Mouse (Mus musculus) neural tube, embryonic 11.5 days (tissue): Measurements from ENCODE around the gene Zfp277. TPM values are rescaled to one million over a fixed set of nuclear protein-coding genes. Genes with fewer than 3 reads are reported as not detected.

Source experiments
- ATAC-seq: fragments of 200-750 bp; cut with Nextera tagmentation; 2 replicates; pipeline ENCODE4 v1.8.0; 2017; ENCODE audit warnings: moderate number of reproducible peaks, mild to moderate bottlenecking, moderate TSS enrichment, moderate library complexity; ENCODE audit not compliant: insufficient read depth, low FRiP score, low TSS enrichment
- DNase-seq: peaks from one replicate; pipeline ENCODE4 v3.0.0-alpha.2; 2015; ENCODE audit warnings: low spot score
- H3K27ac ChIP-seq: fragments of 300-500 bp; sonication (generic); 2 replicates; pipeline ENCODE4 v1.5.1; 2014; ENCODE audit warnings: low read depth, mild to moderate bottlenecking, low read length
- H3K27me3 ChIP-seq: fragments of 300-500 bp; sonication (generic); 2 replicates; pipeline ENCODE4 v1.6.1; 2014; ENCODE audit warnings: mild to moderate bottlenecking, low read length, mixed read lengths; ENCODE audit not compliant: control insufficient read depth, insufficient read depth
- H3K36me3 ChIP-seq: fragments of 300-500 bp; sonication (generic); 2 replicates; pipeline ENCODE4 v1.6.1; 2014; ENCODE audit warnings: mild to moderate bottlenecking, low read length, moderate library complexity, mixed read lengths; ENCODE audit not compliant: control insufficient read depth, insufficient read depth
- H3K4me1 ChIP-seq: fragments of 300-500 bp; sonication (generic); 2 replicates; pipeline ENCODE4 v1.6.1; 2014; ENCODE audit warnings: low read length, mixed read lengths; ENCODE audit not compliant: control insufficient read depth, insufficient read depth
- H3K4me2 ChIP-seq: fragments of 300-500 bp; sonication (generic); 2 replicates; pipeline ENCODE4 v1.6.1; 2014; ENCODE audit warnings: low read depth, mild to moderate bottlenecking, moderate library complexity
- H3K4me3 ChIP-seq: fragments of 300-500 bp; sonication (generic); 2 replicates; pipeline ENCODE4 v1.5.1; 2014; ENCODE audit warnings: low read depth, low read length
- H3K9ac ChIP-seq: fragments of 300-500 bp; sonication (generic); 2 replicates; pipeline ENCODE4 v1.6.1; 2014; ENCODE audit warnings: mild to moderate bottlenecking, low read length
- H3K9me3 ChIP-seq: fragments of 300-500 bp; sonication (generic); 2 replicates; pipeline ENCODE4 v1.6.1; 2016; ENCODE audit warnings: low read length; ENCODE audit not compliant: control insufficient read depth
- WGBS: fragments of 180-500 bp; shearing (Covaris S2); extraction: QIAGEN DNeasy Blood & Tissue Kit; methylation state at CpG from one replicate; pipeline ENCODE4 v1.1.7; 2014; 5-methylcytosine and 5-hydroxymethylcytosine counted together
- polyA plus RNA-seq: library from polyadenylated mRNA; unstranded; fragments of >200 nt; fragmentation: Nextera tagmentation; extraction: Ambion mirVana; gene quantifications from 2 replicates; pipeline ENCODE4 v1.2.1, GENCODE M21; 2014

Gene Zfp277
- polyA plus RNA-seq, 1 experiment from 2014 or later: 40.3 TPM

- no peak for DNase-seq
- H3K9ac ChIP-seq: no peak overlapping the region
- H3K27ac ChIP-seq: no peak overlapping the region
- H3K4me2 ChIP-seq: no peak overlapping the region
- H3K4me1 ChIP-seq: no peaks in the 10 kb centered on the region
- H3K4me3 ChIP-seq: no peak overlapping the region
- WGBS: 78% methylated on average over 4 of the region's 4 CpGs
- no peaks in the 10 kb centered on the region for H3K27me3 ChIP-seq
- H3K9me3 ChIP-seq: no peaks in the 10 kb centered on the region
- ATAC-seq: no peak
- H3K36me3 ChIP-seq: no peaks in the 10 kb centered on the region
Observed at GRCm38 (mm10) chr12:40348251-40348650, 97.5 kb downstream of the Zfp277 start.

GRCm38 (mm10) chr12:40347060-40347698, 98.5 kb downstream of the Zfp277 start:
- no peak overlapping the region for H3K4me2 ChIP-seq
- H3K36me3 ChIP-seq: no peaks in the 10 kb centered on the region
- H3K4me3 ChIP-seq: no peak overlapping the region
- no peaks in the 10 kb centered on the region for H3K9me3 ChIP-seq
- H3K27ac ChIP-seq: no peak overlapping the region
- 0 out of 2 replicates have a peak, but pooled peaks have one; percentile 27 for ATAC-seq
- DNase-seq: no peak
- WGBS: 65% methylated on average over 10 of the region's 10 CpGs
- H3K4me1 ChIP-seq: no peaks in the 10 kb centered on the region
- no peaks in the 10 kb centered on the region for H3K27me3 ChIP-seq
- no peak overlapping the region for H3K9ac ChIP-seq

GRCm38 (mm10) chr12:40341443-40341842, 104.3 kb downstream of the Zfp277 start:
- 72% methylated on average over 5 of the region's 5 CpGs for WGBS
- DNase-seq (no peak), ATAC-seq (no peak)
- H3K4me2 ChIP-seq: no peak overlapping the region
- no peak overlapping the region for H3K9ac ChIP-seq
- H3K27ac ChIP-seq: no peak overlapping the region
- no peaks in the 10 kb centered on the region for H3K36me3 ChIP-seq
- H3K9me3 ChIP-seq: no peaks in the 10 kb centered on the region
- H3K4me1 ChIP-seq: no peaks in the 10 kb centered on the region
- H3K4me3 ChIP-seq: no peak overlapping the region
- H3K27me3 ChIP-seq: no peaks in the 10 kb centered on the region

GRCm38 (mm10) chr12:40335303-40335702, 110.4 kb downstream of the Zfp277 start:
- H3K9ac ChIP-seq: no peak overlapping the region
- H3K27me3 ChIP-seq: no peaks in the 10 kb centered on the region
- H3K4me3 ChIP-seq: no peak overlapping the region
- H3K4me1 ChIP-seq: no peaks in the 10 kb centered on the region
- no peaks in the 10 kb centered on the region for H3K36me3 ChIP-seq
- ATAC-seq: no peak
- no peak overlapping the region for H3K4me2 ChIP-seq
- no peaks in the 10 kb centered on the region for H3K9me3 ChIP-seq
- WGBS: 96% methylated on average over 3 of the region's 3 CpGs
- no peak for DNase-seq
- H3K27ac ChIP-seq: no peak overlapping the region

GRCm38 (mm10) chr12:40331467-40331866, 114.2 kb downstream of the Zfp277 start:
- no peak overlapping the region for H3K4me2 ChIP-seq
- no peak for ATAC-seq
- no peak overlapping the region for H3K4me3 ChIP-seq
- H3K9ac ChIP-seq: no peak overlapping the region
- H3K9me3 ChIP-seq: no peaks in the 10 kb centered on the region
- H3K36me3 ChIP-seq: no peaks in the 10 kb centered on the region
- no peaks in the 10 kb centered on the region for H3K27me3 ChIP-seq
- no peak overlapping the region for H3K27ac ChIP-seq
- no peak for DNase-seq
- H3K4me1 ChIP-seq: no peaks in the 10 kb centered on the region
- 96% methylated on average over 3 of the region's 3 CpGs for WGBS

- Histone ChIP-seq H3K4me3 (no peak overlapping the region), H3K9me3 (no peaks in the 10 kb centered on the region), H3K4me1 (no peaks in the 10 kb centered on the region), H3K36me3 (no peaks in the 10 kb centered on the region), H3K4me2 (no peak overlapping the region), H3K27ac (no peak overlapping the region), H3K27me3 (no peaks in the 10 kb centered on the region), H3K9ac (no peak overlapping the region)
- DNase-seq: no peak
- WGBS: 70% methylated on average over 5 of the region's 5 CpGs
- ATAC-seq: no peak
Observed at GRCm38 (mm10) chr12:40327012-40327660, 118.6 kb downstream of the Zfp277 start.

GRCm38 (mm10) chr12:40325582-40325981, 120.1 kb downstream of the Zfp277 start:
- no peaks in the 10 kb centered on the region for H3K9me3 ChIP-seq
- no peak overlapping the region for H3K4me3 ChIP-seq
- H3K27ac ChIP-seq: no peak overlapping the region
- WGBS: 79% methylated on average over 5 of the region's 5 CpGs
- H3K27me3 ChIP-seq: no peaks in the 10 kb centered on the region
- ATAC-seq: no peak
- no peaks in the 10 kb centered on the region for H3K4me1 ChIP-seq
- H3K36me3 ChIP-seq: no peaks in the 10 kb centered on the region
- H3K9ac ChIP-seq: no peak overlapping the region
- H3K4me2 ChIP-seq: no peak overlapping the region
- DNase-seq: no peak

- Histone ChIP-seq H3K27me3 (no peaks in the 10 kb centered on the region), H3K36me3 (no peaks in the 10 kb centered on the region), H3K4me1 (no peaks in the 10 kb centered on the region), H3K27ac (no peak overlapping the region), H3K9me3 (no peaks in the 10 kb centered on the region), H3K9ac (no peak overlapping the region), H3K4me2 (no peak overlapping the region), H3K4me3 (no peak overlapping the region)
- DNase-seq (no peak), ATAC-seq (no peak)
- WGBS: 83% methylated on average over 5 of the region's 5 CpGs
Observed at GRCm38 (mm10) chr12:40324819-40325218, 120.9 kb downstream of the Zfp277 start.

- no peak for ATAC-seq
- WGBS: 92% methylated on average over 2 of the region's 2 CpGs
- H3K27me3 ChIP-seq: no peaks in the 10 kb centered on the region
- no peaks in the 10 kb centered on the region for H3K36me3 ChIP-seq
- DNase-seq: no peak
- H3K27ac ChIP-seq: no peak overlapping the region
- H3K4me2 ChIP-seq: no peak overlapping the region
- H3K9ac ChIP-seq: no peak overlapping the region
- no peaks in the 10 kb centered on the region for H3K4me1 ChIP-seq
- H3K9me3 ChIP-seq: no peaks in the 10 kb centered on the region; the same call in 1 of the 2 replicates
- H3K4me3 ChIP-seq: no peak overlapping the region
Observed at GRCm38 (mm10) chr12:40315146-40315545, 130.6 kb downstream of the Zfp277 start.
